Mouse (Mus musculus) right cerebral cortex, postnatal 10 days (tissue): Measurements from ENCODE around the gene Cebpzos.

Source experiments
- DNase-seq, 2 experiments: peaks; one replicate each; pipeline ENCODE4 v3.0.0; 2021; ENCODE audit warnings: low spot score in 2 of 2

The Cebpzos gene

GRCm38 (mm10) chr17:78916369-78916813 is at the start of gene Cebpzos:
Gene Cebpzos (plus strand): TSS chr17:78916500.
- DNase-seq = peak; percentile 93 to 94

GRCm38 (mm10) chr17:78873886-78874285 is 42.4 kb upstream of the Cebpzos start:
- DNase-seq = no peak

- peak in 1 of 2 experiments; percentile 35 for DNase-seq
Observed at GRCm38 (mm10) chr17:78881878-78882304, 34.4 kb upstream of the Cebpzos start.

- peak; percentile 68 to 77 for DNase-seq
Observed at GRCm38 (mm10) chr17:78882401-78883112, 33.7 kb upstream of the Cebpzos start, which contains the start of gene Eif2ak2. Gene Eif2ak2 (minus strand): TSS chr17:78882573.

GRCm38 (mm10) chr17:78883291-78883690 is 33.0 kb upstream of the Cebpzos start:
- no peak for DNase-seq

GRCm38 (mm10) chr17:78885286-78886065 is 30.8 kb upstream of the Cebpzos start:
- no peak for DNase-seq

GRCm38 (mm10) chr17:78888554-78888953 is 27.7 kb upstream of the Cebpzos start:
- no peak for DNase-seq

GRCm38 (mm10) chr17:78889184-78889583 is 27.1 kb upstream of the Cebpzos start:
- no peak for DNase-seq

GRCm38 (mm10) chr17:78891020-78891419 is 25.3 kb upstream of the Cebpzos start:
- DNase-seq = no peak

GRCm38 (mm10) chr17:78894991-78895390 is 21.3 kb upstream of the Cebpzos start:
- DNase-seq = no peak

- DNase-seq = peak; percentile 57 to 72
Observed at GRCm38 (mm10) chr17:78895394-78895793, 20.9 kb upstream of the Cebpzos start.

- no peak for DNase-seq
Observed at GRCm38 (mm10) chr17:78903158-78903557, 13.1 kb upstream of the Cebpzos start.

- DNase-seq = no peak
Observed at GRCm38 (mm10) chr17:78906892-78907291, 9.4 kb upstream of the Cebpzos start, which contains the start of gene Sult6b1. Gene Sult6b1 (minus strand): TSS chr17:78906992.

- no peak for DNase-seq
Observed at GRCm38 (mm10) chr17:78909374-78909773, 6.9 kb upstream of the Cebpzos start.

- peak; percentile 57 to 77 for DNase-seq
Observed at GRCm38 (mm10) chr17:78912861-78913281, 3.4 kb upstream of the Cebpzos start.

GRCm38 (mm10) chr17:78913921-78914320 is 2.4 kb upstream of the Cebpzos start:
- DNase-seq = no peak

GRCm38 (mm10) chr17:78915772-78916171 is 528 bp upstream of the Cebpzos start:
- DNase-seq = no peak

- no peak for DNase-seq
Observed at GRCm38 (mm10) chr17:78916899-78917298, 599 bp downstream of the Cebpzos start.

- peak in 1 of 2 experiments; percentile 45 for DNase-seq
Observed at GRCm38 (mm10) chr17:78917696-78918095, 1.4 kb downstream of the Cebpzos start.

GRCm38 (mm10) chr17:78935857-78936256 is 19.6 kb downstream of the Cebpzos start:
- no peak for DNase-seq

GRCm38 (mm10) chr17:78936466-78937228 is 20.3 kb downstream of the Cebpzos start, which contains the start of the genes Cebpz and Ndufaf7:
Gene Cebpz (minus strand): TSS chr17:78937066.
Gene Ndufaf7 (plus strand): TSS chr17:78937136.
- DNase-seq = peak; percentile 98
